Mouse (Mus musculus) cerebellum, adult 2 months (tissue): ENCODE results near the gene Rps6kc1.

Experiments used
- CTCF ChIP-seq: fragments of 200-500 bp; IDR thresholded peaks from 2 replicates; pipeline ENCODE4 v1.5.1; 2011; ENCODE audit warnings: low read depth, mild to moderate bottlenecking, control low read depth, low read length, moderate library complexity, borderline replicate concordance; ENCODE audit not compliant: insufficient read depth
- POLR2A ChIP-seq: fragments of 200-500 bp; IDR thresholded peaks from 2 replicates; pipeline ENCODE4 v1.6.1; 2011; ENCODE audit warnings: low read length, control low read depth, borderline replicate concordance; ENCODE audit not compliant: insufficient read depth

- TF ChIP-seq CTCF: no peak
- TF ChIP-seq POLR2A: no peak
These were observed 243.7 kb downstream of the Rps6kc1 start for GRCm38 (mm10) chr1:190667821-190668220.
